Mouse (Mus musculus) neural tube, embryonic 15.5 days (tissue): ENCODE measurements at regions not wholly inside any gene's neighbourhood (a gene's known extent, or its start where the extent isn't known, plus 50 kb on each side); places are given as distances from the start of the nearest gene placed in this dataset.
"Not testable (repeated sequence)": the region's sequence is repeated elsewhere in the genome, so short reads cannot be mapped to it uniquely, and the experiment has no call there.

ENCODE experiments used
- ATAC-seq: fragments of 200-750 bp; cut with Nextera tagmentation; 2 replicates; pipeline ENCODE4 v1.8.0; 2017; ENCODE audit warnings: mild to moderate bottlenecking, moderate TSS enrichment, moderate library complexity; ENCODE audit not compliant: low FRiP score
- H3K27ac ChIP-seq: fragments of 300-500 bp; sonication (generic); replicated peaks from 2 replicates; pipeline ENCODE4 v1.5.1; 2015; ENCODE audit warnings: mild to moderate bottlenecking, inconsistent platforms
- H3K27me3 ChIP-seq: fragments of 300-500 bp; sonication (generic); replicated peaks from 2 replicates; pipeline ENCODE4 v1.6.1; 2015; ENCODE audit warnings: inconsistent platforms
- H3K36me3 ChIP-seq: fragments of 300-500 bp; sonication (generic); 2 replicates; pipeline ENCODE4 v1.6.1; 2015; ENCODE audit warnings: inconsistent platforms
- H3K4me1 ChIP-seq: fragments of 300-500 bp; sonication (generic); 2 replicates; pipeline ENCODE4 v1.6.1; 2015; ENCODE audit warnings: inconsistent platforms
- H3K4me2 ChIP-seq: fragments of 300-500 bp; sonication (generic); 2 replicates; pipeline ENCODE4 v1.6.1; 2015; ENCODE audit warnings: inconsistent platforms, mild to moderate bottlenecking, moderate library complexity
- H3K4me3 ChIP-seq: fragments of 300-500 bp; sonication (generic); replicated peaks from 2 replicates; pipeline ENCODE4 v1.5.1; 2015; ENCODE audit warnings: mild to moderate bottlenecking, inconsistent platforms
- H3K9ac ChIP-seq: fragments of 300-500 bp; sonication (generic); replicated peaks from 2 replicates; pipeline ENCODE4 v1.6.1; 2015; ENCODE audit warnings: mild to moderate bottlenecking, inconsistent platforms
- H3K9me3 ChIP-seq: fragments of 300-500 bp; sonication (generic); replicated peaks from 2 replicates; pipeline ENCODE4 v1.6.1; 2016; ENCODE audit warnings: inconsistent platforms
- WGBS: fragments of 180-500 bp; shearing (Covaris S2); methylation state at CpG from one replicate; pipeline ENCODE4 v1.1.7; 2015; ENCODE audit warnings: mixed read lengths; 5-methylcytosine and 5-hydroxymethylcytosine counted together

DNA sequence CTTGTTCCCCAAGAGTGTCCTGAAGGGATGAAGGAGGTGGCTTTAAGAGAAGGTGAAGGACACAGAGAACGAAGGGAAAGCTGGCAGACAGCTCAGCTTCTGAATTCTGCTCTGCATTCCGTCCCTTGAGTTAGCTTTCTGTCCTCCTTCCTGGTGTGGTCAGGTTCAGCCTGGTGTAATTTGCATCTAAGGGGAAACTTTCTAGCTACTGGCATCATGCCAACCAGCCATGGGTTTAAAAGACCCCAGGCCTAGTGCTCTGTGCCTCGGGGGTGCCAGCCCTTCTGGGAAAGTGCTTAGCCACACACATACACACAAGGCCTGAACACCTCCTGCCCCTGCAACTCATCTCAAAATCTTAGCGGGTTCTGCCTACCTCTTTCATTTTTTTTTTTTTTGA, 246.9 kb downstream of the Fgf9 start:
- H3K27me3 ChIP-seq, result no peaks in the 10 kb centered on the region
- no peak overlapping the region for H3K9ac ChIP-seq
- no peak overlapping the region for H3K4me3 ChIP-seq
- 51% methylated on average over 4 of the region's 4 CpGs for WGBS
- no peak overlapping the region for H3K4me2 ChIP-seq
- no peaks in the 10 kb centered on the region for H3K9me3 ChIP-seq
- H3K36me3 ChIP-seq, result no peaks in the 10 kb centered on the region
- no peaks in the 10 kb centered on the region for H3K4me1 ChIP-seq
- ATAC-seq, result no peak
- no peak overlapping the region for H3K27ac ChIP-seq

- Histone ChIP-seq H3K27me3 (no peaks in the 10 kb centered on the region), H3K4me3 (no peak overlapping the region), H3K4me1 (peaks cover 11% of the 10 kb centered on the region), H3K9me3 (no peaks in the 10 kb centered on the region), H3K9ac (no peak overlapping the region), H3K36me3 (no peaks in the 10 kb centered on the region), H3K4me2 (no peak overlapping the region), H3K27ac (no peak overlapping the region)
- ATAC-seq, result no peak
- WGBS, result 85% methylated on average over 6 of the region's 6 CpGs
Measured at GRCm38 (mm10) chr14:58307695-58308094, 237.3 kb downstream of the Fgf9 start.

- Histone ChIP-seq H3K36me3 (no peaks in the 10 kb centered on the region), H3K27me3 (no peaks in the 10 kb centered on the region), H3K4me2 (no peak overlapping the region), H3K4me3 (no peak overlapping the region), H3K9me3 (no peaks in the 10 kb centered on the region), H3K9ac (no peak overlapping the region), H3K4me1 (peaks cover 11% of the 10 kb centered on the region), H3K27ac (0 out of 2 replicates have a peak overlapping the region, but pooled peaks have one; percentile 11)
- WGBS, result 52% methylated on average over 11 of the region's 11 CpGs
- no peak for ATAC-seq
Measured at GRCm38 (mm10) chr14:58306832-58307521, 236.6 kb downstream of the Fgf9 start.

DNA sequence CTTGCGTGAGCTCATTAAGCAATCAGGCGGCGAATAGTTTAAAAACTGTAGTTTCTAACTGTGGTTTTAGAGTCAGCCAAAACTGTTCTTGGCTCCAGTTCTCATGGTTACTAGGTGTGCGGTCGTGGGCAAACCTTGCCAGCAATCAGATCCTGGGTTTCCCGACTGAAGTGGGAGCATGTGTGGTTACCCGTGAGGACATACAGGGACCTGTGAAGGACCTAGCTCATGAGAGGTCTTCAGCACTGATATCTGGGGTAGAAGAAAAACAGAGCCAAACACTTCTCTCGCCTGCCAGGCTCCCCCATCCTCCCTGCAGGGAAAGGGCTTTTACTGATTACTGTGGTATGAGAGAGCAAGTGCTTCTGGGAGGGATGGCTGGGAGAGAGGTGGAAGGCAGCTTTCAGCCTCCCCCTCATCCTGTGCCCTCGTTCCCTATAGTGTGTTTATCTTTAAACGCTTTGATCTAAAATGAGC, 230.1 kb downstream of the Fgf9 start:
- no peaks in the 10 kb centered on the region for H3K36me3 ChIP-seq
- no peak for ATAC-seq
- H3K9me3 ChIP-seq, result no peaks in the 10 kb centered on the region
- no peaks in the 10 kb centered on the region for H3K4me1 ChIP-seq
- H3K27ac ChIP-seq, result no peak overlapping the region
- H3K9ac ChIP-seq, result no peak overlapping the region
- H3K4me2 ChIP-seq, result no peak overlapping the region
- no peaks in the 10 kb centered on the region for H3K27me3 ChIP-seq
- 79% methylated on average over 10 of the region's 10 CpGs for WGBS
- H3K4me3 ChIP-seq, result no peak overlapping the region

GRCm38 (mm10) chr14:58286007-58286525, 215.7 kb downstream of the Fgf9 start:
- WGBS, result 84% methylated on average over 13 of the region's 13 CpGs
- no peak for ATAC-seq
- Histone ChIP-seq H3K27me3 (no peaks in the 10 kb centered on the region), H3K4me2 (no peak overlapping the region), H3K36me3 (no peaks in the 10 kb centered on the region), H3K27ac (no peak overlapping the region), H3K9me3 (no peaks in the 10 kb centered on the region), H3K4me3 (no peak overlapping the region), H3K4me1 (no peaks in the 10 kb centered on the region), H3K9ac (no peak overlapping the region)

GRCm38 (mm10) chr14:58282708-58283290, 212.5 kb downstream of the Fgf9 start:
- Histone ChIP-seq H3K4me2 (no peak overlapping the region), H3K27ac (no peak overlapping the region), H3K36me3 (no peaks in the 10 kb centered on the region), H3K4me1 (no peaks in the 10 kb centered on the region), H3K4me3 (no peak overlapping the region), H3K27me3 (no peaks in the 10 kb centered on the region), H3K9me3 (no peaks in the 10 kb centered on the region), H3K9ac (no peak overlapping the region)
- 71% methylated on average over 15 of the region's 15 CpGs for WGBS
- no peak for ATAC-seq

DNA sequence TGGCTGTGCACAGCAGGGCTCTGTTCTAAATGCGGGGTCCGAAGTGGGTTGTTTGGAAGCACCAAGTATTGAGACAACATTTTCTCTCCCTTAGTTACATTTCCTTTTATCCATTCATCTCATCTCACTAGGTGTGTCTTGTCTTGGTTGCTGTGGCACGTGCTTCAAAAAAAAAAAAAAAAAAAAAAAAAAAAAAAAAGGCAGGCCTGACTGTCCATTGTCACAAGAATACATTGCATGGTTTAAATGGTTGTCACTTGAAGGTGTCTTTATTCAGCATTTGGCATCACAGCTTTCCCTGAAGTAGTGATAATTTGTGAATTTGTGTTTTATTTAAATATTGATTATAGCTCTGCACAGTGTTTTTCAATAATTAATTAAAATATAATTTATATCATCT, 211.9 kb downstream of the Fgf9 start:
- H3K9me3 ChIP-seq, result no peaks in the 10 kb centered on the region
- no peaks in the 10 kb centered on the region for H3K4me1 ChIP-seq
- H3K27ac ChIP-seq, result no peak overlapping the region
- WGBS, result 72% methylated on average over 3 of the region's 3 CpGs
- no peak overlapping the region for H3K4me3 ChIP-seq
- no peak for ATAC-seq
- no peaks in the 10 kb centered on the region for H3K36me3 ChIP-seq
- no peaks in the 10 kb centered on the region for H3K27me3 ChIP-seq
- H3K4me2 ChIP-seq, result no peak overlapping the region
- H3K9ac ChIP-seq, result no peak overlapping the region

GRCm38 (mm10) chr14:58274440-58274839, 204.1 kb downstream of the Fgf9 start:
- not testable (repeated sequence) for H3K9me3 ChIP-seq, ATAC-seq, H3K9ac ChIP-seq, H3K27me3 ChIP-seq, H3K4me3 ChIP-seq, H3K36me3 ChIP-seq, H3K4me1 ChIP-seq, H3K4me2 ChIP-seq, H3K27ac ChIP-seq
- WGBS, result 71% methylated on average over 2 of the region's 2 CpGs

DNA sequence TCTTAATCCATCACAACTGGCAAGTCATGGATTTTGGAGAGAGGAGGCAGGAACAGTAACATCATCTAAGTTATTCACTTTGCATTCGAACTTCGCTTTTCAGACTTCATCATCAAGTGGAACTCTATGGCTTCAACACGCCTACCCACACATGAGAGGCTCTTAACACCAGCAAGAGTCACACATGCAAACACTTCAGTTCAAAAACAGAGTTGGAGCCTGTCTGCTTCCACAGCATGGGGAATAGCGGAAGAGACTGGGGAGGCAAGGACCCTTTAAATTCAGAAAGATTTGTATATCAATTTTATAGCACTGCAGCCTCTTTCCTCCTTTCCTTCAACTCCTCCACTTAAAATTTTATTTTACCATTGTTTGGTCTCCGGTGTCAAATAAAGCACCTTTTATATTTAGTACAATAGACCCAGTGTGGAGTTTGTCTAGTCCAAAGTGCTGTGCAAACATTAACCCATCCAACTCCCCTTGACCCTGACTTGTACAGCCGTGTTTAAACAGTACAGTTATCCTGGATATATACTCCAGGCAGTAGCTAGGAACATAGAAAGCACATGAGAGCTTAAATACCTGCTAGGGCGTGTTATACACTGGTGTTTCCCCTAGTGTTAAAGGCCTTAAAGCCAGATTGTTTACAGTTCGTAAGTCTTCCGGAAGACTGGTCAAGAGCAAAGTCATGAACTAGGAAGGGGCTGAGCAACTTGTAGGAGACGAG, 203.5 kb downstream of the Fgf9 start:
- no peaks in the 10 kb centered on the region for H3K4me1 ChIP-seq
- H3K9me3 ChIP-seq, result no peaks in the 10 kb centered on the region
- no peak overlapping the region for H3K4me3 ChIP-seq
- 77% methylated on average over 10 of the region's 10 CpGs for WGBS
- no peaks in the 10 kb centered on the region for H3K36me3 ChIP-seq
- no peak overlapping the region for H3K9ac ChIP-seq
- no peak overlapping the region for H3K27ac ChIP-seq
- H3K4me2 ChIP-seq, result no peak overlapping the region
- no peak for ATAC-seq
- no peaks in the 10 kb centered on the region for H3K27me3 ChIP-seq

GRCm38 (mm10) chr14:58265373-58265772, 195.0 kb downstream of the Fgf9 start:
- H3K4me3 ChIP-seq, result no peak overlapping the region
- no peaks in the 10 kb centered on the region for H3K9me3 ChIP-seq
- 36% methylated on average over 7 of the region's 7 CpGs for WGBS
- H3K36me3 ChIP-seq, result no peaks in the 10 kb centered on the region
- ATAC-seq, result no peak
- H3K4me1 ChIP-seq, result no peaks in the 10 kb centered on the region
- H3K9ac ChIP-seq, result no peak overlapping the region
- H3K27me3 ChIP-seq, result no peaks in the 10 kb centered on the region
- H3K4me2 ChIP-seq, result no peak overlapping the region
- H3K27ac ChIP-seq, result no peak overlapping the region

GRCm38 (mm10) chr14:58264401-58264800, 194.1 kb downstream of the Fgf9 start:
- H3K4me3 ChIP-seq, result no peak overlapping the region
- H3K9ac ChIP-seq, result no peak overlapping the region
- H3K4me2 ChIP-seq, result no peak overlapping the region
- no peaks in the 10 kb centered on the region for H3K27me3 ChIP-seq
- ATAC-seq, result no peak
- WGBS, result 84% methylated on average over 7 of the region's 7 CpGs
- no peaks in the 10 kb centered on the region for H3K9me3 ChIP-seq
- H3K4me1 ChIP-seq, result no peaks in the 10 kb centered on the region
- no peaks in the 10 kb centered on the region for H3K36me3 ChIP-seq
- no peak overlapping the region for H3K27ac ChIP-seq
